Mouse (Mus musculus) adipocyte (in vitro differentiated cells): ENCODE measurements around the gene Astn1.

Experiments used
- DNase-seq: peaks from one replicate; pipeline ENCODE4 v3.0.0-alpha.2; 2016; ENCODE audit warnings: low spot score

Astn1 gene

GRCm38 (mm10) chr1:158536195-158536594, 174.1 kb downstream of the Astn1 start:
- DNase-seq: no peak

GRCm38 (mm10) chr1:158536867-158537266, 174.8 kb downstream of the Astn1 start:
- no peak for DNase-seq

- DNase-seq: no peak
Observed at GRCm38 (mm10) chr1:158545095-158545494, 183.0 kb downstream of the Astn1 start.

GRCm38 (mm10) chr1:158546513-158546912, 184.4 kb downstream of the Astn1 start:
- DNase-seq: no peak

- DNase-seq: no peak
Observed at GRCm38 (mm10) chr1:158547592-158548211, 185.6 kb downstream of the Astn1 start.

GRCm38 (mm10) chr1:158548319-158548718, 186.2 kb downstream of the Astn1 start:
- no peak for DNase-seq

- no peak for DNase-seq
Observed at GRCm38 (mm10) chr1:158549616-158550015, 187.5 kb downstream of the Astn1 start.

GRCm38 (mm10) chr1:158551951-158552350, 189.9 kb downstream of the Astn1 start:
- no peak for DNase-seq

- DNase-seq: no peak
Observed at GRCm38 (mm10) chr1:158553341-158553740, 191.3 kb downstream of the Astn1 start.

GRCm38 (mm10) chr1:158554020-158554505, 192.0 kb downstream of the Astn1 start:
- DNase-seq: no peak

- DNase-seq: no peak
Observed at GRCm38 (mm10) chr1:158573168-158573567, 211.1 kb downstream of the Astn1 start.

- no peak for DNase-seq
Observed at GRCm38 (mm10) chr1:158573597-158573996, 211.5 kb downstream of the Astn1 start.

GRCm38 (mm10) chr1:158575997-158576396, 213.9 kb downstream of the Astn1 start:
- DNase-seq: no peak

- no peak for DNase-seq
Observed at GRCm38 (mm10) chr1:158581806-158582205, 219.7 kb downstream of the Astn1 start.

GRCm38 (mm10) chr1:158588903-158589302, 226.8 kb downstream of the Astn1 start:
- no peak for DNase-seq

GRCm38 (mm10) chr1:158596726-158597448, 234.8 kb downstream of the Astn1 start:
- no peak for DNase-seq

- no peak for DNase-seq
Observed at GRCm38 (mm10) chr1:158597996-158598395, 235.9 kb downstream of the Astn1 start.

- no peak for DNase-seq
Observed at GRCm38 (mm10) chr1:158599435-158599834, 237.4 kb downstream of the Astn1 start.

GRCm38 (mm10) chr1:158603056-158603455, 241.0 kb downstream of the Astn1 start:
- no peak for DNase-seq

- no peak for DNase-seq
Observed at GRCm38 (mm10) chr1:158604149-158604548, 242.1 kb downstream of the Astn1 start.

- DNase-seq: no peak
Observed at GRCm38 (mm10) chr1:158605597-158605996, 243.5 kb downstream of the Astn1 start.

GRCm38 (mm10) chr1:158606324-158606723, 244.3 kb downstream of the Astn1 start:
- no peak for DNase-seq

GRCm38 (mm10) chr1:158607201-158607600, 245.1 kb downstream of the Astn1 start:
- DNase-seq: no peak

- no peak for DNase-seq
Observed at GRCm38 (mm10) chr1:158615202-158615601, 253.1 kb downstream of the Astn1 start.
